Mouse (Mus musculus) C2C12 (cell line): Measurements from ENCODE around the gene Sppl2b.

ENCODE experiments used
- CTCF ChIP-seq: IDR thresholded peaks from one replicate; pipeline ENCODE4 v1.5.1; 2011; ENCODE audit not compliant: control insufficient read depth, insufficient read depth, insufficient read length
- USF1 ChIP-seq: IDR thresholded peaks from one replicate; pipeline ENCODE4 v1.6.1; 2011; ENCODE audit warnings: low read depth, mild to moderate bottlenecking, control low read depth, moderate library complexity

- TF ChIP-seq CTCF: no peak
- TF ChIP-seq USF1: no peak
Measured at GRCm38 (mm10) chr10:80812391-80813041, 42.6 kb upstream of the Sppl2b start.
